ENCODE assay signal across 10 mouse cellular contexts in the genomic region with DNA sequence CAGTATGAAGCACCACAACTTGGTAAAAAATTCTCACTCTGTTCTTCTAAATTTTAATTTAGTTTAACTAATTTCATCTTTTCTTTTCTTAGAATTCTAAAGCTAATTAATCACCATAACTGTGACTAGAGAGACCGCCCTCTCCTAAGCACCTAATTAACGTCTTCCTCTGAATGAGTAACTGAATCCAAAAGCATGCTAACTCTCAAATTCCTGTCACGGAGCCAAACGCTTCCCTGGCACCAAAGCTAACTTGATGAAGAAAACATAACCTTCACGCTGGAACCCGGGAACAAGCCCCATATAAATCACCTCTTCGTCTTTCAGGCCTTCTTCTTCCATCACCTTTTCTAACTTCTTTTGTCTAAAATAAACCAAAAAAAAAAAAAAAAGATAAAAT. TPM values are rescaled to one million over a fixed set of nuclear protein-coding genes. Genes with fewer than 3 reads are reported as not detected.
DNase-seq lines count a peak whose midpoint lies in the region; ATAC-seq and TF ChIP-seq lines count a peak whose summit lies in the region.
"Had no signal": no experiment of that assay in that cellular context is flagged by ENCODE, and none has a peak within 500 bp of the region (broad histone marks: within the 10 kb centered on the region; RNA-seq: fewer than 3 reads in every experiment).

No protein-coding gene starts in this region.

- no peak for TF ChIP-seq CTCF in gastrocnemius, adult 2 months (IDR thresholded peaks at IDR 0.05)

- no peak for ATAC-seq in liver, embryonic 13.5 days (ENCODE audit: low read depth)
- ATAC-seq in intestine, embryonic 15.5 days: no peak

- H3K4me2 ChIP-seq in liver, embryonic 13.5 days: no peak overlapping the region
- no peak overlapping the region for H3K4me2 ChIP-seq in intestine, embryonic 15.5 days (replicated peaks)

- H3K9me3 ChIP-seq in liver, embryonic 13.5 days (replicated peaks): no peaks in the 10 kb centered on the region
- H3K9me3 ChIP-seq in intestine, embryonic 15.5 days: no peaks in the 10 kb centered on the region

- 86% methylated on average over 7 of the region's 7 CpGs for WGBS in liver, embryonic 13.5 days (ENCODE audit: insufficient replicate concordance)
- 54% methylated on average over 7 of the region's 7 CpGs for WGBS in intestine, embryonic 15.5 days

- peak; percentile 34 for DNase-seq in gastrocnemius, adult 2 months
- DNase-seq in gastrocnemius, adult 18-20 months (ENCODE audit: low spot score): no peak
- no peak for DNase-seq in liver, embryonic 13.5 days
- DNase-seq in liver: no peak
- DNase-seq in heart, postnatal 36 days: peak; percentile 32 to 44
- peak; percentile 69 for DNase-seq in lung, postnatal 14 days
- DNase-seq in thymus, postnatal 4 days: no peak

- peaks cover 63% of the 10 kb centered on the region for H3K36me3 ChIP-seq in liver, embryonic 13.5 days
- peaks cover 18% of the 10 kb centered on the region for H3K36me3 ChIP-seq in intestine, embryonic 15.5 days

- H3K9ac ChIP-seq in liver, embryonic 13.5 days: no peak overlapping the region
- H3K9ac ChIP-seq in intestine, embryonic 15.5 days: no peak overlapping the region

- no peak overlapping the region for H3K27ac ChIP-seq in gastrocnemius, adult 2 months
- H3K27ac ChIP-seq in liver, embryonic 13.5 days: peak overlapping the region; percentile 50; the same call in 1 of the 2 replicates
- no peak overlapping the region for H3K27ac ChIP-seq in intestine, embryonic 15.5 days
- H3K27ac ChIP-seq: layer of hippocampus, adult 2 months had no signal

- intact Hi-C loops in gastrocnemius, adult 2 months (cut with DNase I): no loop called here
- intact Hi-C loops in heart, postnatal 36 days (cut with DNase I): no loop called here

- H3K27me3 ChIP-seq in liver, embryonic 13.5 days: no peaks in the 10 kb centered on the region
- H3K27me3 ChIP-seq in intestine, embryonic 15.5 days (replicated peaks): no peaks in the 10 kb centered on the region

- no peaks in the 10 kb centered on the region for H3K4me1 ChIP-seq in liver, embryonic 13.5 days (replicated peaks)
- H3K4me1 ChIP-seq in intestine, embryonic 15.5 days (replicated peaks): no peaks in the 10 kb centered on the region

- H3K4me3 ChIP-seq in gastrocnemius, adult 2 months: no peak overlapping the region
- H3K4me3 ChIP-seq in liver, embryonic 13.5 days (replicated peaks): no peak overlapping the region
- H3K4me3 ChIP-seq in intestine, embryonic 15.5 days (replicated peaks): no peak overlapping the region
- H3K4me3 ChIP-seq: layer of hippocampus, adult 2 months had no signal

RNA-seq across cellular contexts. Expression of gene Stk38, which starts 15.7 kb away (rescaled TPM):
- total RNA-seq in gastrocnemius, adult 2 months (2021): 10 to 100 TPM; 26.9 to 29.2 TPM
- 10 to 100 TPM; 20.2 to 22.4 TPM for total RNA-seq in gastrocnemius, adult 18-20 months (2021)
- 38.4 and 44.6 TPM in 2 replicates for polyA plus RNA-seq in liver, embryonic 13.5 days (2015; fragmentation: Nextera tagmentation; extraction: Ambion mirVana)
- total RNA-seq in heart, postnatal 36 days (2021): 10 to 100 TPM; 30.2 to 36.2 TPM
- 90.0 and 90.7 TPM in 2 replicates for polyA plus RNA-seq in intestine, embryonic 15.5 days (2015; fragmentation: Nextera tagmentation; extraction: Ambion mirVana)

RNA-seq across cellular contexts. Expression of gene Srsf3, which starts 40.3 kb away (rescaled TPM):
- total RNA-seq in gastrocnemius, adult 2 months (2021): 10 to 100 TPM; 38.8 to 55.6 TPM
- total RNA-seq in gastrocnemius, adult 18-20 months (2021): 10 to 100 TPM; 37.4 to 48.6 TPM
- polyA plus RNA-seq in liver, embryonic 13.5 days (2015; fragmentation: Nextera tagmentation; extraction: Ambion mirVana): 320 and 398 TPM in 2 replicates
- 10 to 100 TPM; 54.9 to 60.9 TPM for total RNA-seq in heart, postnatal 36 days (2021)
- polyA plus RNA-seq in intestine, embryonic 15.5 days (2015; fragmentation: Nextera tagmentation; extraction: Ambion mirVana): 485 and 544 TPM in 2 replicates

RNA-seq across cellular contexts. Expression of gene Kctd20, which starts 40.4 kb away (rescaled TPM):
- total RNA-seq in gastrocnemius, adult 2 months (2021): 10 to 100 TPM; 33.4 to 39.8 TPM
- total RNA-seq in gastrocnemius, adult 18-20 months (2021): 10 to 100 TPM; 37.1 to 42.1 TPM
- 65.8 and 78.6 TPM in 2 replicates for polyA plus RNA-seq in liver, embryonic 13.5 days (2015; fragmentation: Nextera tagmentation; extraction: Ambion mirVana)
- 10 to 100 TPM; 53.3 to 55.5 TPM for total RNA-seq in heart, postnatal 36 days (2021)
- 64.9 and 68.9 TPM in 2 replicates for polyA plus RNA-seq in intestine, embryonic 15.5 days (2015; fragmentation: Nextera tagmentation; extraction: Ambion mirVana)

RNA-seq across cellular contexts. Expression of gene Pxt1, which starts 48.5 kb away (rescaled TPM):
- not detected for total RNA-seq in gastrocnemius, adult 2 months (2021)
- not detected for total RNA-seq in gastrocnemius, adult 18-20 months (2021)
- polyA plus RNA-seq in liver, embryonic 13.5 days (2015; fragmentation: Nextera tagmentation; extraction: Ambion mirVana): 0.45 and 0.46 TPM in 2 replicates
- total RNA-seq in heart, postnatal 36 days (2021): under 1 TPM in 1 of 2 experiments, not detected in 1; 0.39 TPM
- not detected in 2 replicates for polyA plus RNA-seq in intestine, embryonic 15.5 days (2015; fragmentation: Nextera tagmentation; extraction: Ambion mirVana)
- total RNA-seq: layer of hippocampus, adult 2 months had no signal
- polyA plus RNA-seq: neural tube, embryonic 11.5 days had no signal

Comparison
In these comparisons a context has a peak if more than half of its experiments do, and no peak if none do; other contexts are left out.
1. DNase-seq: peak in gastrocnemius, adult 2 months (single experiment), heart, postnatal 36 days (2 of 2) and lung, postnatal 14 days (single experiment); none in gastrocnemius, adult 18-20 months (single experiment), liver, embryonic 13.5 days (single experiment), liver (single experiment) and thymus, postnatal 4 days (single experiment).